10 mouse cellular contexts compared by ENCODE assay signal in genomic region chr1:91055744-91056143, GRCm38 (mm10). TPM values are rescaled to one million over a fixed set of nuclear protein-coding genes. Genes with fewer than 3 reads are reported as not detected.
DNase-seq lines count a peak whose midpoint lies in the region; ATAC-seq and TF ChIP-seq lines count a peak whose summit lies in the region.
"Had no signal": no experiment of that assay in that cellular context is flagged by ENCODE, and none has a peak within 500 bp of the region (broad histone marks: within the 10 kb centered on the region; RNA-seq: fewer than 3 reads in every experiment).

No protein-coding gene starts in this region.

- 0 out of 2 replicates have a peak overlapping the region, but pooled peaks have one; percentile 8 for H3K9ac ChIP-seq in kidney, postnatal 0 days (ENCODE audit: low read depth, low read length)
- no peak overlapping the region for H3K9ac ChIP-seq in kidney, embryonic 14.5 days (ENCODE audit: low read depth, low read length)
- H3K9ac ChIP-seq: midbrain, embryonic 13.5 days had no signal

- H3K4me3 ChIP-seq in kidney, postnatal 0 days (replicated peaks; ENCODE audit: low read depth, low read length): 0 out of 2 replicates have a peak overlapping the region, but pooled peaks have one; percentile 54
- H3K4me3 ChIP-seq in kidney, embryonic 14.5 days (ENCODE audit: low read length): no peak overlapping the region
- H3K4me3 ChIP-seq in brown adipose tissue, adult 24 weeks (ENCODE audit: insufficient read depth, low read depth, low read length): peak overlapping the region; percentile 10; the same call in 1 of the 2 replicates
- H3K4me3 ChIP-seq in cerebellum, adult 2 months (replicated peaks; ENCODE audit: insufficient read depth, low read depth, low read length): no peak overlapping the region
- H3K4me3 ChIP-seq: midbrain, embryonic 13.5 days had no signal

- H3K36me3 ChIP-seq in kidney, postnatal 0 days (ENCODE audit: insufficient read depth, low read length): no peaks in the 10 kb centered on the region
- no peaks in the 10 kb centered on the region for H3K36me3 ChIP-seq in kidney, embryonic 14.5 days (ENCODE audit: control insufficient read depth, insufficient read depth, low read length)
- H3K36me3 ChIP-seq: midbrain, embryonic 13.5 days had no signal

- WGBS in kidney, postnatal 0 days: 60% methylated on average over 9 of the region's 9 CpGs
- WGBS in kidney, embryonic 14.5 days: 66% methylated on average over 9 of the region's 9 CpGs
- WGBS in cerebellum, adult 2 months: 79% methylated on average over 9 of the region's 9 CpGs

- DNase-seq in CD4-positive, CD25-positive, alpha-beta regulatory T cell, adult 2 months (ENCODE audit: low read depth, low spot score): peak; percentile 49
- DNase-seq in kidney, postnatal 0 days (ENCODE audit: low spot score): no peak
- DNase-seq in lung, postnatal 10 days: peak; percentile 56
- DNase-seq in cerebellum, postnatal 25 days: no peak
- no peak for DNase-seq in cerebellum, adult 2 months
- DNase-seq: gastrocnemius, postnatal 25 days had no signal

- H3K4me1 ChIP-seq in kidney, postnatal 0 days (replicated peaks; ENCODE audit: insufficient read depth, low read length): peaks cover 28% of the 10 kb centered on the region
- peaks cover 31% of the 10 kb centered on the region for H3K4me1 ChIP-seq in kidney, embryonic 14.5 days (ENCODE audit: control insufficient read depth, insufficient read depth, low read length)
- H3K4me1 ChIP-seq in brown adipose tissue, adult 24 weeks (ENCODE audit: control insufficient read depth, insufficient read depth, insufficient read length, low read length): peaks cover 37% of the 10 kb centered on the region
- no peaks in the 10 kb centered on the region for H3K4me1 ChIP-seq in cerebellum, adult 2 months (ENCODE audit: control insufficient read depth, insufficient read depth, low read length)

- 0 out of 2 replicates have a peak, but pooled peaks have one; percentile 5 for TF ChIP-seq CTCF in kidney, postnatal 0 days (IDR thresholded peaks at IDR 0.05; ENCODE audit: low read depth)
- no peak for TF ChIP-seq CTCF in cerebellum, adult 2 months (IDR thresholded peaks at IDR 0.05; ENCODE audit: borderline replicate concordance, insufficient read depth, low read depth, low read length)

- H3K27ac ChIP-seq in kidney, postnatal 0 days: peak overlapping the region; percentile 94; the same call in 1 of the 2 replicates
- no peak overlapping the region; the same call in 1 of the 2 replicates for H3K27ac ChIP-seq in kidney, embryonic 14.5 days (ENCODE audit: low read depth, low read length)
- H3K27ac ChIP-seq in brown adipose tissue, adult 24 weeks (replicated peaks; ENCODE audit: low read depth, low read length): peak overlapping the region; percentile 76
- H3K27ac ChIP-seq in cerebellum, adult 2 months (ENCODE audit: insufficient read depth, low read length): no peak overlapping the region
- H3K27ac ChIP-seq: midbrain, embryonic 13.5 days had no signal

- no peak for ATAC-seq in CD4-positive, CD25-positive, alpha-beta regulatory T cell, adult 4 months
- no peak for ATAC-seq in kidney, postnatal 0 days (replicated peaks; ENCODE audit: low FRiP score, low read depth)
- ATAC-seq in kidney, embryonic 14.5 days (ENCODE audit: low FRiP score, low TSS enrichment): no peak
- ATAC-seq: midbrain, embryonic 13.5 days had no signal

- no peak for TF ChIP-seq POLR2A in cerebellum, adult 2 months (IDR thresholded peaks at IDR 0.05; ENCODE audit: borderline replicate concordance, insufficient read depth, low read length)

- H3K4me2 ChIP-seq in kidney, postnatal 0 days (ENCODE audit: low read length): peak overlapping the region; percentile 80; the same call in 1 of the 2 replicates
- H3K4me2 ChIP-seq in kidney, embryonic 14.5 days (replicated peaks; ENCODE audit: low read depth, low read length): no peak overlapping the region
- H3K4me2 ChIP-seq: midbrain, embryonic 13.5 days had no signal

- no peaks in the 10 kb centered on the region for H3K9me3 ChIP-seq in kidney, postnatal 0 days (replicated peaks; ENCODE audit: low read length)
- no peaks in the 10 kb centered on the region for H3K9me3 ChIP-seq in kidney, embryonic 14.5 days (ENCODE audit: control insufficient read depth, low read length)
- H3K9me3 ChIP-seq: midbrain, embryonic 13.5 days had no signal

- H3K27me3 ChIP-seq in kidney, postnatal 0 days (ENCODE audit: insufficient read depth, low read length): no peaks in the 10 kb centered on the region
- no peaks in the 10 kb centered on the region for H3K27me3 ChIP-seq in kidney, embryonic 14.5 days (ENCODE audit: control insufficient read depth, insufficient read depth, low read length)
- H3K27me3 ChIP-seq in cerebellum, adult 2 months (ENCODE audit: control insufficient read depth, insufficient read depth, low read length): no peaks in the 10 kb centered on the region

RNA-seq across cellular contexts. Expression of gene Lrrfip1, which starts 57.2 kb away (rescaled TPM):
- polyA plus RNA-seq in CD4-positive, CD25-positive, alpha-beta regulatory T cell, adult 4 months (2017; shearing (Covaris generic)): 100 to 1,000 TPM; 175 to 217 TPM
- polyA plus RNA-seq in kidney, postnatal 0 days (2015; fragmentation: Nextera tagmentation; extraction: Ambion mirVana): 46.3 and 56.9 TPM in 2 replicates
- polyA plus RNA-seq in kidney, embryonic 14.5 days (2014; fragmentation: Nextera tagmentation; extraction: Ambion mirVana): 25.7 and 33.6 TPM in 2 replicates
- polyA plus RNA-seq in brown adipose tissue, adult 24 weeks (2012; ENCODE audit: insufficient read depth, insufficient read length, missing spikeins): 11.7 and 13.8 TPM in 2 replicates
- 50.7 and 52.3 TPM in 2 replicates for polyA plus RNA-seq in cerebellum, adult 2 months (2012; rRNA removed)

Comparison
In these comparisons a context has a peak if more than half of its experiments do, and no peak if none do; other contexts are left out.
1. H3K27ac ChIP-seq: peak in kidney, postnatal 0 days (single experiment) and brown adipose tissue, adult 24 weeks (single experiment); none in kidney, embryonic 14.5 days (single experiment) and cerebellum, adult 2 months (single experiment).
2. H3K4me3 ChIP-seq: peak in kidney, postnatal 0 days (single experiment) and brown adipose tissue, adult 24 weeks (single experiment); none in kidney, embryonic 14.5 days (single experiment) and cerebellum, adult 2 months (single experiment).
3. DNase-seq: peak in CD4-positive, CD25-positive, alpha-beta regulatory T cell, adult 2 months (single experiment) and lung, postnatal 10 days (single experiment); none in kidney, postnatal 0 days (single experiment), cerebellum, postnatal 25 days (0 of 2) and cerebellum, adult 2 months (0 of 2).